Mouse (Mus musculus) neural tube, embryonic 13.5 days (tissue): ENCODE data around the gene Glod5. TPM values are rescaled to one million over a fixed set of nuclear protein-coding genes. Genes with fewer than 3 reads are reported as not detected.

Source experiments
- ATAC-seq: fragments of 200-750 bp; cut with Nextera tagmentation; 2 replicates; pipeline ENCODE4 v1.8.0; 2017; ENCODE audit warnings: low read depth, mild to moderate bottlenecking, moderate TSS enrichment, moderate library complexity
- H3K27ac ChIP-seq: fragments of 300-500 bp; sonication (generic); replicated peaks from 2 replicates; pipeline ENCODE4 v1.5.1; 2015; ENCODE audit warnings: moderate library complexity, mild to moderate bottlenecking, inconsistent platforms
- H3K27me3 ChIP-seq: fragments of 300-500 bp; sonication (generic); 2 replicates; pipeline ENCODE4 v1.6.1; 2015; ENCODE audit warnings: mild to moderate bottlenecking, inconsistent platforms
- H3K36me3 ChIP-seq: fragments of 300-500 bp; sonication (generic); 2 replicates; pipeline ENCODE4 v1.6.1; 2015; ENCODE audit warnings: mild to moderate bottlenecking, inconsistent platforms
- H3K4me1 ChIP-seq: fragments of 300-500 bp; sonication (generic); replicated peaks from 2 replicates; pipeline ENCODE4 v1.6.1; 2015; ENCODE audit warnings: inconsistent platforms
- H3K4me2 ChIP-seq: fragments of 300-500 bp; sonication (generic); 2 replicates; pipeline ENCODE4 v1.6.1; 2015; ENCODE audit warnings: inconsistent platforms, mild to moderate bottlenecking, moderate library complexity
- H3K4me3 ChIP-seq: fragments of 300-500 bp; sonication (generic); 2 replicates; pipeline ENCODE4 v1.5.1; 2015; ENCODE audit warnings: mild to moderate bottlenecking, inconsistent platforms
- H3K9ac ChIP-seq: fragments of 300-500 bp; sonication (generic); 2 replicates; pipeline ENCODE4 v1.6.1; 2015; ENCODE audit warnings: moderate library complexity, mild to moderate bottlenecking, inconsistent platforms
- H3K9me3 ChIP-seq: fragments of 300-500 bp; sonication (generic); 2 replicates; pipeline ENCODE4 v1.6.1; 2016; ENCODE audit warnings: inconsistent platforms
- WGBS: fragments of 180-500 bp; shearing (Covaris S2); methylation state at CpG from one replicate; pipeline ENCODE4 v1.1.7; 2015; 5-methylcytosine and 5-hydroxymethylcytosine counted together
- polyA plus RNA-seq: library from polyadenylated mRNA; unstranded; fragments of >200 nt; fragmentation: Nextera tagmentation; extraction: Ambion mirVana; gene quantifications from 2 replicates; pipeline ENCODE4 v1.2.1, GENCODE M21; 2015

Gene Glod5
- polyA plus RNA-seq, 1 experiment from 2014 or later, result not detected

- WGBS, result 81% methylated on average over 7 of the region's 7 CpGs
- Histone ChIP-seq H3K9me3 (no peaks in the 10 kb centered on the region), H3K27me3 (no peaks in the 10 kb centered on the region), H3K4me2 (no peak overlapping the region), H3K4me1 (no peaks in the 10 kb centered on the region), H3K27ac (no peak overlapping the region), H3K36me3 (no peaks in the 10 kb centered on the region), H3K4me3 (no peak overlapping the region), H3K9ac (no peak overlapping the region)
- ATAC-seq, result no peak
Observed at GRCm38 (mm10) chrX:7963829-7964626, 54.3 kb downstream of the Glod5 start.

GRCm38 (mm10) chrX:7958868-7959267 lies 59.4 kb downstream of the Glod5 start:
- Histone ChIP-seq H3K9ac (no peak overlapping the region), H3K36me3 (no peaks in the 10 kb centered on the region), H3K9me3 (no peaks in the 10 kb centered on the region), H3K4me2 (no peak overlapping the region), H3K27ac (no peak overlapping the region), H3K27me3 (no peaks in the 10 kb centered on the region), H3K4me3 (no peak overlapping the region), H3K4me1 (no peaks in the 10 kb centered on the region)
- no peak for ATAC-seq
- 93% methylated on average over 9 of the region's 9 CpGs for WGBS

Other genes with a start within 250 kb of the Glod5 start
- 74.9 and 77.1 TPM in 2 replicates for gene Gripap1, start 228.7 kb downstream of the Glod5 start, polyA plus RNA-seq
- gene Kcnd1, start 196.2 kb downstream of the Glod5 start, polyA plus RNA-seq, result 4.9 and 6.2 TPM in 2 replicates
- 51.8 and 52.2 TPM in 2 replicates for gene Otud5, start 177.1 kb downstream of the Glod5 start, polyA plus RNA-seq
- 16.7 and 18.6 TPM in 2 replicates for gene Pim2, start 140.2 kb downstream of the Glod5 start, polyA plus RNA-seq
- 42.3 and 45.2 TPM in 2 replicates for gene Slc35a2, start 134.5 kb downstream of the Glod5 start, polyA plus RNA-seq
- 210 and 216 TPM in 2 replicates for gene Pqbp1, start 119.2 kb downstream of the Glod5 start, polyA plus RNA-seq
- 150 and 160 TPM in 2 replicates for gene Timm17b, start 119.1 kb downstream of the Glod5 start, polyA plus RNA-seq
- gene Gm10491, start 110.7 kb downstream of the Glod5 start, polyA plus RNA-seq, result not detected in 2 replicates
- not detected in 2 replicates for gene Gm10490, start 109.0 kb downstream of the Glod5 start, polyA plus RNA-seq
- gene Pcsk1n, start 98.7 kb downstream of the Glod5 start, polyA plus RNA-seq, result 192 and 252 TPM in 2 replicates
- gene Eras, start 89.9 kb downstream of the Glod5 start, polyA plus RNA-seq, result 0.24 TPM in 1 of 2 replicates, not detected in the other
- gene Hdac6, start 70.6 kb downstream of the Glod5 start, polyA plus RNA-seq, result 52.2 and 53.4 TPM in 2 replicates
- gene Gata1, start 40.4 kb downstream of the Glod5 start, polyA plus RNA-seq, result 0.56 and 0.73 TPM in 2 replicates
- 39.5 and 39.8 TPM in 2 replicates for gene Suv39h1, start 56.3 kb upstream of the Glod5 start, polyA plus RNA-seq
- 0.24 TPM in 1 of 2 replicates, not detected in the other for gene Was, start 72.0 kb upstream of the Glod5 start, polyA plus RNA-seq
- 47.8 and 51.7 TPM in 2 replicates for gene Wdr13, start 114.4 kb upstream of the Glod5 start, polyA plus RNA-seq
- gene Rbm3, start 127.4 kb upstream of the Glod5 start, polyA plus RNA-seq, result 336 and 349 TPM in 2 replicates
- gene Tbc1d25, start 157.7 kb upstream of the Glod5 start, polyA plus RNA-seq, result 20.5 and 21.2 TPM in 2 replicates
- gene Ebp, start 175.0 kb upstream of the Glod5 start, polyA plus RNA-seq, result 27.2 and 35.5 TPM in 2 replicates
- gene Porcn, start 188.0 kb upstream of the Glod5 start, polyA plus RNA-seq, result 40.9 and 47.3 TPM in 2 replicates
- gene Ftsj1, start 233.9 kb upstream of the Glod5 start, polyA plus RNA-seq, result 45.5 and 49.2 TPM in 2 replicates